Mouse (Mus musculus) thymus, postnatal 25 days (tissue): Measurements from ENCODE around the gene Col24a1.
"Not testable (repeated sequence)": the region's sequence is repeated elsewhere in the genome, so short reads cannot be mapped to it uniquely, and the experiment has no call there.

ENCODE experiments used
- DNase-seq: peaks from one replicate; pipeline ENCODE4 v3.0.0; 2022

Gene Col24a1

DNA sequence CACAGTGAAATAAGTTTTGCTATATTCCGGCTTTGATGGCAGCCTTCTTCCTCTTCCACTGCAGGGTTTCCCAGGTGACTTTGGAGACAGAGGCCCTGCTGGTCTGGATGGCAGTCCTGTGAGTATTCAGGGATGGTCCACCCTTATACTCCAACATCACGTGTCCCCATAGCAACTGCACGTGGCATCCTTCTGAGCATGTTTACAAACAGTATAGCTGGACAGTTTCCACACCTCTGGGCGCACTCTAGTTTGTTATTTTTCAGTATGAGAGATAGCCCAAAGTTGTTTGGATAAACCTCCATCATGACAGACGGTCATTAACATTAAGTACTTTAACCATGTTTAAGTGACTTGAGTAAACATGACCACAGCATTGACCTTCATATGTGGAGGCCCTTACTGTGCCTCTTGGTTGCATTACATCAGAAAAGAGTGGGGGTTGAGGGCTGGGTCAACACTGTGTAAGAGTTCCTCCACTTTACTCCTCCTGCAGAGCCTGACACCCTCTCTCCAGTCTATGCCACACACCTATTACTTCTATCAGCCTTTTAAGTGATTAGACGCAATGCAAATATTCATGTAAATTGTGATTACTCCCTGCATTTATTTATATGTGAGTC lies 64.7 kb downstream of the Col24a1 start:
- DNase-seq: no peak

DNA sequence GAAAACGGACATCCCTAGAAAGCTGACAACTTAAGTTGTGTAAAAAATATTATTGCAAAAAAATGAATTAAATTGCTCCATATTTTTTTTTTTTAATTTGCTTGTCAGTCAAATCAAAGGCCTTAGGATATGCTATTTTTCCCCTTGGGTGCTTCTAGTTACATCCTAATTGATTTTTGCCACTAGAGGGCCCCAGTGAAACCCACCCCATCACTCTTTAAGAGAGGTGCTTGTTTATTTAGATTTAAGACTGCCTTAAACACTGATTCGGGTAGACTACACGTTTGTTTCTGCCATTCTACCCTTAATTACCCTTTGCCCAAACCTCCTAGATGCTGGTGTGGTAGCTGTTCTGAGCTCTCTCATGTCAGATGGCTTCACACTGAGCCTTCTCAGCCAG lies 73.0 kb downstream of the Col24a1 start:
- no peak for DNase-seq

DNA sequence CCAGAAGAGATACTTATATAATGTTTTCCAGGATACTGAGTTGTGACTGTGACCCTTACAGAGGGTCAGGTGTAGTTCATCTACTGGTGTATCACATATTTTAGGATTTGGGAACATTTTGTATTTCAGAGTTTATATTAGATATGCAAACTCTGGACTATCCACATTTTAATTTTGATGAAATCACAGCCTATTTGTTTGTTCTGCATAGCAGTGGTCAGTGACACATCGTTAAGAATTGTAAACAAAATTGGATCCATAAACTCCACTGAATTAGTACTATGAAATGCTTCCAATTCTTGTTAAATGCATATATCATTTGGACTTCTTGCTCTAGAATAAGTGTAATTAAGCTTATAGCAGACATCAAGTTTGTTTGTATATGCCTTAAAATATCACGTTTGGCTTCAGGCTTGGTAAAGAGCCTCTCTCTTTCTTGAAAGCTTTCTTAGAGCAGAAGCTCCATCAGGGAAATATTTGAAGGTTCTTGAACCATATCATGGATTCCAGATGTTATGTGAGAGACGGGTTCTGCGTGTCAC lies 75.0 kb downstream of the Col24a1 start:
- DNase-seq: no peak

DNA sequence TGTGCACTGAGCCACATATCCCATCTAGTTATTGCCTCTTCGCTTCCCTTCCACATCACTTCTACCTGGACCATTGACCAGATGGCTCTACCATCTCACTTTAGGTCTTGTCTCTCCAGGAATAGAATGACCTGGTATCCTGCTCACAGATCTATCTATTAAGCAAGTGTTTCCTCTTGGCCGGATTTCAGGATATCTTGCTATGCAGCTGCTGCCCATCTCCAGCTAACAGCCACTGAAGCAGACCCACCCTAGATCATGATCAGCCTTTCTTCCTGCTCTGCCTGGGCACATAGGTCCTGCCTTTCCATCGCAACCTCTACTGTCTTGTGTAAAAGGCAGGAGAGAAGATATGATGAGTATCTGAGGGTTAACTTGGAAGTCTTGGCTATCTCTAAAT lies 84.0 kb downstream of the Col24a1 start:
- no peak for DNase-seq

DNA sequence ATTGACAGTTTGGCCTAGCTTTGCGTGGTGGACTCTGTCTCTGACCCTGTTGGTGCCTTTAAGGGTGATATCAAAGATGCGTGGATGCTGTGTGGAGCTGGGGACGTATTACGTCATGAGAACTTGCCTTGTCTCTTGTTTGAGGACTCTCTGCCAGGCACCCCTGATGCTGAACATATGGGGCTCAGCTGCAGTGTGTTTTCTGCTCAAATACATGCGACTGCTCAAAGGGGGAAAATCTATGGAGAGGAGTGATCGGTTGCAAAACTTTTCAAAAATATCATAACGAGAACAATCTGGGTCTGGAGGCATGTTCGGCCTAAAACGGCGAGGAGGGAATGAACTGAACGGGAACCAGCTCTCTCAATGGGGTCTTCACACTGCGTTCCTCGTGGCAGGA lies 90.8 kb downstream of the Col24a1 start:
- no peak for DNase-seq

DNA sequence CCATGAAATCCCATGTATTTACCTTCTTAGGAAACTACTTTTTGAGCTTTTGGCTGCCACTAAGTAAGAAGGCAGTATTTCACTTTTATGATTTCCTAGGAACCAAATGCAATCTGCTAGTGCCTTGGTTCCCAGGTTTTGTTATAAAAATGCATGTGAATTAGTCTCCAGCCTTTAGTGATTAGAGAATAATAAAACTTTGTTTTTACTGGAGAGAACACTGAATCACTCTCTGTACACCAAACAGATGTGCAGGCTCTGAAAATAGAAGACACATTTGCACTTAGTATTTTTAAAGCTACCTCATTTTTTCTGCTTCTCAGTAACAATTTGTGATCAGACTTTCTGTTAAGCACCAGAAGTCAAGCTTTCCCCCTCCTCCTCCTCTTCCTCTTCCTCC lies 94.2 kb downstream of the Col24a1 start:
- no peak for DNase-seq

DNA sequence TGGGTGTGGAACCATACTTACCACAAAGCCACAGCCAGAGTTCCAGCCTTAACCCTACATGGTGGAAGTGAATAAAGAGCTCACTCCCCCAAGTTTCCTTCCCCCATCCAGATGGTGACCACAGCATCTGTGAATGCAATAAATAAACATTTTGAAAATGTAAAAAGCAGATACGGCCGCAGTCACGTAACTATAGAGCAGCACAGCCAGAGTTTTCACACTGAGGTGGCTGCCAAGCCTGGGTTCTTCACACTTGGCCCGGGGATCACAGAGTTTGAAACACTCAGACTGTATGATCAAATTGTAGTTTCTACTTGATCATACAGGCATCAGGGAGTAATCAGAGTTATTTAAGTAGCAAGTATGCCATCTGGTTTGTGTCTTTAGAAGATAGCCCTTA lies 98.4 kb downstream of the Col24a1 start:
- DNase-seq: no peak

DNA sequence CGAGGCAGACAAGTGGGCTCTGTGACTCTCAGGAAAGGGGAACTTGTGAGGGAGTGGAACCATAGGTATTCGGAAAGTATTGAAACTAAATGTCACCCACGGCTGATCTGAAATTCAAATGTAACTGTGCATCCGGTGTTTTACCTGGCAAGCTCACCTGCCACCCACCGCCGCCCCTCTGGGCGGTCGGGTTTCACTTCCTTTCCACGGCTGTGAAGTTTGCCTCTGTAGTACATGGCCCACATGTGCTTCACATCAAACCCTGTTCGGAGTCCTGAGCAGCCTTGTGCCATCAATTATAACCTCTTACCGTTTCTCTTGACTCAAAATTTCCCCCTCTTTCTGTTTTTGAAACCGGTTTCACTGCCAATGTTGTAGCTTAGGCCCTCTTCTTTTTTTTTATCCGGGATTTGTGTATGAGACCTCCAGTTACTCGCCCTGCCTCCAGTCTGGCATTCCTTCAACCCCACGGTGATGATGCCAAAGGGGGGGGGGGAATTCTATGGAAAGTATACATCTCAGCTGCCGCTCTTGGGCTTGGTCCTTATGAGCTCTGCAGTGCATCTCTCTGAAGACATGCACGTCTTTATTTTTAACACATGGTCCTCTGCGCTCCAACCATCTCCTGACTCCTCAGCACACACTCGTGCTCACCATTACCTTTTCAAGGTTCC lies 99.9 kb downstream of the Col24a1 start:
- DNase-seq: no peak

DNA sequence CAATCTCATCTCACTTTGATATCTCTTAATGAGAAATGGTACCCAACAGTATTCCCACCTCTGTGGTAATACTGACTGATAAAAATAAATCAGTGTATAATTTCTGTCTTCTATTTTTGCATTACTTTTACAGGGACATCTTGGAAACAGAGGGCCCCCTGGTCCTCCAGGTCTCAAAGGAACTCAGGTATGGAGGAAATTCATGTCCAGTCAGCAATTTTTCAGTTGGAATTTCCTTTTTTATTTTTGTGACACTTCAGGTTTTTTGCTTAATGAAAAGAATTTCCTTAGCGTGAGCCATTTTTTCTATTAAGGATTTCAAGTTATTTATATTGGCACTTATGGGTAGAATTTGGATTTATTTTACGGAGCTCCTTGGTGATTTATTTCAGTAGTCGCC lies 106.9 kb downstream of the Col24a1 start:
- DNase-seq: no peak

DNA sequence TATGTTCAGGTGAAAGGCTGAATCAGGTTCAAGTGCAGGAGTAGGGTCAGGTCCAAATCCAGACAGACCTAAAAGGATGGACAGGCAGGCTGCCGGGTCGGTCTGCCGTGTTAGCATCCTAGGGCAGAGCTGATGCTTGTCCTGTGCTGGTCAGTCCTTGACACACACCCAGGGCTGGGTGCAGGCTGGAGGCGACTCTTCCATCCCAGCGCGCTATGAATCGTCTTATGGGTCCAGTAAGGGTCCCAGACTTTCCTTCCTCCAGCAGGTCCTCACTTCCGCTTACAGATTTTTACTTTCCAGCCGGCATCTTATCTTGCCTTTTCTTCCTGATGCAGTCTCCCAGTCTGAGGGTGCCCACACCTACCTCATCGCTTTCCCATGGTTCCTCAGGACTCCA lies 110.0 kb downstream of the Col24a1 start:
- no peak for DNase-seq

DNA sequence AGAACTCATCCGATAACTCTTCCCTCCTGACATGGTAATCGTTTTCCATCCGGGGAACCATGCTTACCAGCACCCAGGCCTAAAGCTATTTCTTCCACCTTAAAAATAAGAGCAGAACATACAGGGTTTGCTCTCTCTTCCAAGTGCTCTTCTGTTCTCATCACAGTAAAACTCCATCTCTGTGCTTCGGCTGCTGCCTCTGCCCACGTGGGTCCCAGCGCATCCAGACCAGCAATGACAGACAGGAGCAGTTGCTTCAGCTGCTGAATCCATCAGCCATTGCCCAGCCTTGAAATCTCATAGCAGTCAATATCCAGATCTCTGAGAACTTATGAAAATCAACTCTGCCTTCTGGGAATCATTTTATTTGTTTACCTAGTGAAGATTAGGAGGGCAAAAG lies 110.7 kb downstream of the Col24a1 start:
- no peak for DNase-seq

DNA sequence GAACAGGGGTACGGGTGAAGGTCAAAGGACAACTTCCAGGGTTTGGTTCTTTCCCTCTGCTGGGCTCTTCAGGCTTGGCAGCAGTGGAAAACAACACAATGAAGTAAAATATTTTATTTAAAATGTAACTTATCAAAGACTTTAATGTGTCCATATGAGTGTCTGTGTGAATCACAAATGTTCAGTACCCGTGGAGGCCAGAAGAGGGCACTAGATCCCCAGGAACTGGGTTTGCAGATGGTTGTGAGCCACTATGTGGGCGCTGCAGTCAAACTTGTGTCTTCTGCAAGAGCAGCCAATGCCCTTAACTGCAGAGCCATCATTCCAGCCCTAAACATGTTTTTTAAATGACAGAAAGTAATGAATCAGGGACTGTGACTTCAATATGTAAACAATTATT lies 115.8 kb downstream of the Col24a1 start:
- DNase-seq: peak; percentile 11

DNA sequence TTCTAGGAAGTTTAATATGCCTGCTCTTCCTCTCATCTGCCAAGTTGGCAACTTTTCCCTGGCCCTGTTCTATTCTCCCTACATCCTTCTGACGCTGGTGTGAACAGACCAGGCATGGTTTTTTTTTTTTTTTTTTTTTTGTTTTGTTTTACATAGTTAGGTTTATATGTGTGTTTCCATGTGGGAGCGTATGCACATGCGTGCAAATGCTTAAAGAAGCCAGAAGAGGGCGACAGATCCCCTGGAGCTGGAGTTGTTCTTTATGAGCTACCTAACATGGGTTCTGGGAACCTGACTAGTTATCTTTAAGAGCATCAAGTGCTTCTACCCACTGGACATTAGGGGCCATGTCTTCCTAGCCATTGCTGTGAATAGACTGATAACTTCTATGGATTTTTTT lies 119.9 kb downstream of the Col24a1 start:
- no peak for DNase-seq

DNA sequence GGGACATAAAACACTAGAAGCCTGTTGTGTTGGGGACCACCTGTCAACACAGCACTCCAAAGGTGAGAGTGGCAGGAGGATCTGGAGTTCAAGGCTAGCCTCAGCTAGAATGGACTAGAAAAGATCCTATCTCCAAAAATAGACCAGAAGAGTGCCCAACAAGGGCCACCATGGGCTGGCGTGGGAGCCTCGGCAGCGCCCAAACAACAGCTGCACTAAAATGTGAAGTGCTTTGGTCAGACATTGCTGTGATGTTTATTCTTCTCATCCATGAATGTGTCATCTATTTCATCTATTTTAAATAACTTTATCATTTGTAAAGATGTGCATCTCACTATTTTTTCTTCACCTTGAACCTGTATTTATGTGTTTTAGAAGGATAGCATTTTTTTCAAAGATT lies 122.1 kb downstream of the Col24a1 start:
- no peak for DNase-seq

DNA sequence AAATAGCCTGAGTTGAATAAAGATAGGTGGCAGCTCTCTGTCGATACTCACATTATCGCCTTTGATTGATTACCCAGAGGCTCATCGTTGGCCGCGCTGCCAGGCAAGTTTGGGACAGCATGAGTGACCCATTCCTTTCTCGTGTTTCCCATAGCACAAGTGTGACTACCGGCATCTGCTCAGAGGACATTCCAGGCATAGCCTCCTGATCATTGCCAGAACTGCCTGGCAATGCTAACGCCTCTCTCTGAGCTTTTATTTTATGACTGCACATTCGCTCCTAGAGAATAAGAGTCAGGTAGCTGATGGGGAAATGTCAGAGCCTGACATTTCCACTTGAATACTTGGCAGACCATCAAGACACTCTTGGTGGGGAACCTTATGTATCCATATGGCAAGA lies 125.5 kb downstream of the Col24a1 start:
- DNase-seq: no peak

DNA sequence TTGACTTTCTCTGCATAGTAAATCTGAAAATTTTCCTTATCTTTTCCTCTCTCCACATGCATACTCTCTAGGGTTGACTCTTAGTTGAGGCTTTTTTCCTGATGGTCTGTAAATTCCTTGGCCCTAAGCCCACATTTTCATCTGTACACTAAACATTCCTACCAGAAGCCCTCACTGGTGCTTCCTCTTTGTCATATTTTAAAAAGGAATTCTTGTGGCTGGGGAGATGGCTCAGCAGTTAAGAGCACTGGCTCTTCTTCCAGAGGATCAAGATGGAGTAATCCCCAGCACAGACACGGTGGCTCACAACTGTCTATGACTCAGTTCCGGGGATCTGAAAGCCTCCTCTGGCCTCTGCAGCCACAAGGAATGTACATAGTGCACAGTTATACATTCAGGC lies 128.1 kb downstream of the Col24a1 start:
- no peak for DNase-seq

DNA sequence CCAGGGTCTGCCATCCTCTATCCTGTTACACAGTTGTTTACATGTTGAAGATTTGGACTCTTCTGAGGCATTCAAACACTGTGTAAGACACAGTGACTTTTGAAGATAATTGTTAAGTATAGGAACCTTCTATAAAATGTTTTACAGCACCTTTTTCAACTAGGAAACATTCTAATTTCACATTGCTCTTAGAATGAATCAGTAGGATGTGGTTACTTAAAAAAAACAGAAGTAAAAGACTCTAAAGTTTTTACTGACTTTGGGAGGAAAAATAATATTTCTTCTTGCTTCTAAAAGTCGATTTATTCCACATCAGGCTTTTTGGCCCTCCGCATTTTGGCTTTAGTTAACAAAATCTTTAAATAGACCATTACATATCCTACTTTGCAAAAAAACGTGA lies 129.8 kb downstream of the Col24a1 start:
- DNase-seq: no peak

DNA sequence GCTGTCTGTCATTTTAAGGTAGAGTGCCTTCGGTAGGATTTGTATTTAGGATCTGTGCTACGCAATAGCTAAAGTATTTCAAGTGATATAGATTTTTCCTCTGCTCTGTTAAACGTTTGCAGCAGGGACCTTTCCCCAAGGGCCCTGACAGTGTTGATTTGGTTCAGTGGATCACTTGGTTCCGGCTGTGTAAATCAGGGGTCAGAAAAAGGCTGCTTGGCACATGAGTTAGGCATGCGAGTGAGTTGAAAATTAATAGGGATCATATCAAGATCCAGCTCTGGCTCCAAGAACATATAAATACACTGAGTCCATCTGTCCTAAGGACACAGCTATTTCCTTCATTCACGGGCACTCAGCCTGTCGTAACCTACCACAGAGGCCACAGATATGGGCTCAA lies 146.1 kb downstream of the Col24a1 start:
- DNase-seq: no peak

DNA sequence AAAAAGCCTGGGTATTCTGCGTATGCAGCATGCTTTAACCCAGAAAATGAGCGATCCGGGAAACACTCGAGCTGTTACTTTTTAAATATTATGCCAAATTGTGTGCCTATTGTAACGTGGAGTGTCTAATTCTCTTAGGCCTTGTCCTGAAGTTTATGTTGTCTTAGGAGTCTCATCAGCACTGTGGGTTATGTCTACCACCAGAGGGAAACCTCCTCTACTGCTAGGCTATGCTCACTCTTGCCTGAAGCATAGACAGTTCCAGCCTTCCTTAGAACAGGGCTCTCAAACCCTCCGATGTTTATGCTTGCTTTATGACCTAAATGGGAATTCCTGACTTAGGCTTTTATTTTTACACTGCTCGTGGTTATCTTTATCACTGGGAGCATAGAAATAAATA lies 146.8 kb downstream of the Col24a1 start:
- DNase-seq: no peak

DNA sequence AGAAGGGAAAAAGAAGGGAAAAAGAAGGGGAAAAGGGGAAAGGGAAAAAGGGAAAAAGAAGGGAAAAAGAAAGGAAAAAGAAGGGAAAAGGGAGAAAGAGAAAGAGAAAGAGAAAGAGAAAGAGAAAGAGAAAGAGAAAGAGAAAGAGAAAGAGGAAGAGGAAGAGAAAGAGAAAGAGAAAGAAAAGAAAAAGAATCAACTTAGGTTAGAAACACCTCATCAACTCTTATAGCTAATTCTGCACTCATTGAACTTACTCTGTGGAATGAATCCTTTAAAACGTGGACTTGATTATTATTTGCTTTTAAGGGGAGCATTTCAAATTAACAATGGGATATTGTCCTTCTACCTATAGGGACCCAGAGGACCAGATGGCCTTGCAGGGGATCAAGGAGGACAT lies 148.7 kb downstream of the Col24a1 start:
- DNase-seq: no peak

DNA sequence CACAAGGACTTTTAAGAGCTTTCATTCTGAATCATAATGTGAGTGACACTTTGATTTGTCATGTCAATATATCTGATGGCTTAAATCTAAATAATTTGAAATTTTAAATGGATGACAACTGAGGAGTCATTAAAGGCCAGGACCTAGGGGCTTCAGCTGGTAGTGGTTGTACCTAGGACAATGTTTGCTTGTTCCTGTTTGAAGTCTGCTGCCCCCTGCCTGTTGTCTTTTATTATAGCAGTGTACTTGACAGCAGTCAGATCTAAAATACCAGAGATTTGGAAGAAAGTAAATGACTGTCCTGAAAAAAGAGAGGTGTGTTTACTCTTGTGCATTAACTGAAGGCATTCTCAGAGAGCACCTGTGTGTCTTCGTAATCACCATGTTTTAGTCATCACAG lies 150.0 kb downstream of the Col24a1 start:
- DNase-seq: no peak

DNA sequence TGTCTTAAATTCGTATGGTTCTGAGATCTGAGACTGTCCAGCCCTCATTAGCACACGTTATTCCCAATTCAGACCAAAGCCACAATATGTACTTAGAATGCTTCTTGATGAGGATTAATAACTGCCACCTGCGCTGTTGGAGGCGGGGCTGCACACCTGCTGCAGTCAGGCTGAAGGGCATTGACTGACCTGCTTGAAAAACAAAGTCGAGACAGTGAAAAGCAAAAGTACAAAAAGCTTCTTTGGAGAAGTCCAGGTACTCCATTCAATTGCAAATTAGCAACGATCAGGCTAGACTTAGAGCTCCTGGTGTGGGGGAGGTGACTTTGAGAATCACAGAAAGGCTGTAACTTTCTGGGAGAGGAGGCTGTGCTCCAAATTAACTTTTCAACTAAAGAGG lies 150.9 kb downstream of the Col24a1 start:
- DNase-seq: not testable (repeated sequence)

DNA sequence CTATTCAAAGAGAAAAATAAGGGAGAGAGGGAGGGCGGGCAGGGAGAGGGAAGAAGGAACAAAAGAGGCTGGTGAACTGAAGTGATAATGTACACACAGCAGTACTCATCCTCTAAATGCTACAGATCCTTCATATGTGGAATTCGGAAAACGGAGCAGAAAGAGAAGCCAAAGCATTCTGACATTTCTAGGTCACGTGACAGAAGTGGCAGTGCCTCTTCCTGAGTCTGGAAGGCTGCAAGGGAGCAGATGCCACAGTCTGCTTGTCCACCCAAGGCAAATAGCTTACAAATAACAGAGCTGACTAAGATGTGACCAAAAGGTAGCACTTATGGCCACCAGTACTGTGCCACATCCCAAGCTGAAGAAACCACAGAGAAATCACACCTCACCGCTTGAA lies 164.8 kb downstream of the Col24a1 start:
- DNase-seq: no peak

DNA sequence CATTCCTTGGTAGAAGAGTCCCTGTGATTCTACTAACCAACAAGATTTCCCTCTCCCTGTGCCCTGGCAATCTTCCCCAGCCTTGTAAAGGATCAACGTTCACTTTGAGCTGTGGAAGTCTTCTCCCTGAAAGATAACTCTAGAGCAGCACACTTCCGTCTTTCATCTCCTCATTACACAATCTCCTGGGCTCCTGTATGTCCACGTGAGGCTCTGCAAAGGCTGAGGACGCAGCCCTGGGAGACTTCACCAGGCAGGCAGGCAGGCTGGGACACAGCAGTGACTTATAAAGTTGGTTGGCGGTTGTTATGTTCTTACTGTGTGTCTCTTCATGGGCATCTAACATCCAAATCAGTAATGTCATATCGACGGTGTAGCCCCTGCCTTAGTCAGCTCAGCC lies 170.1 kb downstream of the Col24a1 start:
- DNase-seq: no peak

DNA sequence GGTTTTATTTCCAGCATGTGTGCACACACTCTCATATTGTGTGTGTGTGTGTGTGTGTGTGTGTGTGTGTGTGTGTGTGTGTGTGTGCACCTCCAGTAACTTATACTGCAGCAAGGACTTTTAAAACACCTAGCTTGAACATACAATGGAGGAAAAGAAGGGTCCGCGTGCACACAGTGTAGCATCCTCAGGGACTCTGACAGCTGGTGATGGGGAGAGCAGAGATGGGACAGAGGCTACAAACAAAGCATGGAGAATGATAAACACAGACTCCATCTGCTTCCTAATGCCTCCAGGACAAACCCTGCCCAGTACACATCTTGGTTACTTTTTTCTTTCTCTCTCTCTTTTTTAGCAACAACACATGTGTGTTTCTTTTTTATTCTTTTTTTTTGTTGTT lies 171.5 kb downstream of the Col24a1 start:
- DNase-seq: no peak
